Mouse (Mus musculus): ENCODE results near the gene Tmem54.

DNA sequence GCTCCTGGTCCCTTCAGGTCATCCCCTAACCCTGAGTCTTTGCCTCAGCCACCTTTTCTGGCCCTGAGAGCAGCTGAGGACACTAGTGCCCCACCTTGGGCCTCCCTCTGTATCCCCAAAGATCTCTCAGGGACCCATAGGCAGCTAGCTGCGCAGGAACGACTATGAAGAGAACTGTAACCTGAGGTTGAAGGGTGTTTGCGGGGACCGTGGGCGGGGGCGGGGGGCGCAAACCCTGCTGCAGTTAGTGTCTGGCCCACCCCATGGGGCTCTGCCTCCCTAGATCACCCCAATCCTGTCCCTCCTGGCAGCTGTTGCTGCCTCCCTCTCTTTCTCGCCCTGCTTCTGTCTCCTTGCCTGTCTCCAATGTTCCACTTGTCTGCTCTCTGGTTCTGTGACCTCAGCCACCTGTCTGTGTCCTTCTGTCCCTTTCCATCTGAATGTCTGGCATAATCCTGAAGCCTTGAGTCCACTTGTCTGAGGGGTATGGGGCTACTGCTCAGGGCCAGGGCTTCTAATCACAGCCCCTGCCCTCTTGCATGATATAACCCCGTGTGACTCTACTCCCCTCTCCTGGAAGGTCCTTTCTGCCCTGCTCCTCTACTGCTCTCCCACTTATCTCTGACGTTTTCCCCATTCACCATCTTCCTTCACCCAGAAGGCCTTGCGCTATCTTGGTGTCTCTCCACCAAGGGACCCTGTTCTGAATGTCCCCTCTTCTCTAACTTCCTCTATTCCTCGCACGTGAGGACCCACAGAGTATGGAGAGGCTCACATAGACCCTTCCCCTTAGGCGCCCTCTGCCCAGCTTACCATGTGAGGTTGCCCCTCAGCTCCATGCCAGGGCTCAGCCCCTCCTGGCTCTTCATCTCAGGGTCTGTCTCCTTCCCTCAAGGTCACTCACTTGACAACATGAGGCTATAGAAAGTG, 32.3 kb downstream of the Tmem54 start:
- TF ChIP-seq TAL1 (IDR thresholded peaks at IDR 0.05; ENCODE audit: low read length) (no peak), GATA1 (IDR thresholded peaks at IDR 0.05; ENCODE audit: low read length) (no peak)

Measured in erythroblast, embryonic 14.5 days (primary cell).